Mouse (Mus musculus): ENCODE measurements at regions not wholly inside any gene's neighbourhood (a gene's known extent, or its start where the extent isn't known, plus 50 kb on each side); places are given as distances from the start of the nearest gene placed in this dataset.
"Not testable (repeated sequence)": the region's sequence is repeated elsewhere in the genome, so short reads cannot be mapped to it uniquely, and the experiment has no call there.

DNA sequence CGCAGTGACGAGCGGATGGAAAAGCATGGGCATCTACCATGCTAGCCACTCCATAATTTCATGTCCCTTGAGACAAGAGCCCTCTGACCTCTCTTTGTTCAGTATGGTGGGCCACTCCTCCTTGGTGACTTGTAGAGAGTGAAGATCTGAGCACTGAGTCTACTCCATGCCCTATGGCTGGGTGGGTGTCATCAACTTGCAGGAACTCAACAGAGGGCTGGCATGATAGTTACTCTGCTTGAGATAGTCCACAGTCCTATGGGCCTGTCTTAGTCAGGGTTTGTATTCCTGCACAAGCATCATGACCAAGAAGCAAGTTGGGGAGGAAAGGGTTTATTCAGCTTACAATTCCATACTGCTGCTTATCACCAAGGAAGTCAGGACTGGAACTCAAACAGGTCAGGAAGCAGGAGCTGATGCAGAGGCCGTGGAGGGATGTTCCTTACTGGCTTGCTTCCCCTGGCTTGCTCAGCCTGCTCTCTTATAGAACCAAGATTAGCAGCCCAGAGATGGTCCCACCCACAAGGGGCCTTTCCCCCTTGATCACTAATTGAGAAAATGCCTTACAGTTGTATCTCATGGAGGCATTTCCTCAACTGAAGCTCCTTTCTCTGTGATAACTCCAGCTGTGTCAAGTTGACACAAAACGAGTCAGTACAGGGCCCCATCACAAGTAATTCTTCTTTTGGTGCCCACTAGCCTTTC, 52.6 kb upstream of the Cdyl start:
- TF ChIP-seq CTCF, EP300 (IDR thresholded peaks at IDR 0.05; ENCODE audit: low read depth): not testable (repeated sequence)

Measured in heart, postnatal 0 days (tissue).